Mouse (Mus musculus): ENCODE results near the gene Armh4.

- TF ChIP-seq CTCF (IDR thresholded peaks at IDR 0.05; ENCODE audit: extremely low read depth, insufficient read depth, low read length) (no peak), POLR2A (IDR thresholded peaks at IDR 0.05; ENCODE audit: extremely low read depth, insufficient read depth, low read length) (no peak)
Observed at GRCm38 (mm10) chr14:49755845-49756244, 27.3 kb downstream of the Armh4 start.
